10 mouse cellular contexts compared by ENCODE assay signal in the genomic region with DNA sequence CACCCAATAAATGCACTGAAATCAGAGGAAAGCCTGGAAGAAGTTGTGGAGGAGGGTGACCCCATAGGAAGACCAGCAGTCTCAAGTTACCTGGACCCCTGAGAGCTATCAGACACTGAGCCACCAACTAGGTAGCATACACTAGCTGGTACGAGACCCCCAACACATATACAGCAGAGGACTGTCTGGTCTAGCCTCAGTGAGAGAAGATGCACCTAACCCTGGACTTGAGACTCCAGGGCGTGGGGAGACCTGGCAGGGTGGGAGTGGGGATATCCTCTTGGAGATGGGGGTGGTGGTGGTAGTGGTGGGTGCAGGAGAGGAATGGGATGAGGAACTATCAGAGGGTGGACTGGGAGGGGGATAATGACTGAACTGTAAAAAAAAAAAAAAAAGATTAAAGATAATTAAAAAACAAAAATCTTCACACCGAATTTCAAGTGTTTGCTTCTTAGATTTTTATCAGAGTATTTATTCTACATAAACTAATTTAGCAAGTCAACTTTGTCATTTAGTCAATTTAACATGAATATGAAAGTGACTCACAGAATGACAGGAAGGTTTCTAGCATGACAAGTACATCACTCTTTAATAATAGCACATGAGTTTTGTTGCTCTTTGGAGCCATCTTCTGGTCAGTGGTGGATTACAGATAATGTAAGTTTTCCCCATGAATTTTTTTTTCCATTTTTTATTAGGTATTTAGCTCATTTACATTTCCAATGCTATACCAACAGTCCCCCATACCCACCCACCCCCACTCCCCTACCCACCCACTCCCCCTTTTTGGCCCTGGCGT.
DNase-seq lines count a peak whose midpoint lies in the region; ATAC-seq lines count a peak whose summit lies in the region.
"Had no signal": no experiment of that assay in that cellular context is flagged by ENCODE, and none has a peak within 500 bp of the region (broad histone marks: within the 10 kb centered on the region; RNA-seq: fewer than 3 reads in every experiment).

No protein-coding gene starts in this region.

- peak; percentile 78 for ATAC-seq in forebrain, embryonic 16.5 days

- H3K9me3 ChIP-seq in forebrain, embryonic 16.5 days (ENCODE audit: control insufficient read depth, low read length), result no peaks in the 10 kb centered on the region
- H3K9me3 ChIP-seq: heart, embryonic 13.5 days; midbrain, embryonic 12.5 days had no signal

- no peak overlapping the region for H3K4me3 ChIP-seq in forebrain, embryonic 16.5 days (replicated peaks; ENCODE audit: low read length)
- H3K4me3 ChIP-seq in macrophage (ENCODE audit: inconsistent target), result no peak overlapping the region
- H3K4me3 ChIP-seq: heart, embryonic 13.5 days; midbrain, embryonic 12.5 days had no signal

- no peaks in the 10 kb centered on the region for H3K27me3 ChIP-seq in forebrain, embryonic 16.5 days (replicated peaks; ENCODE audit: control insufficient read depth, insufficient read depth, low read length)
- H3K27me3 ChIP-seq: heart, embryonic 13.5 days; midbrain, embryonic 12.5 days had no signal

- no peaks in the 10 kb centered on the region for H3K4me1 ChIP-seq in forebrain, embryonic 16.5 days (replicated peaks; ENCODE audit: control insufficient read depth, insufficient read depth, low read length)
- H3K4me1 ChIP-seq: heart, embryonic 13.5 days; midbrain, embryonic 12.5 days had no signal

- DNase-seq in adrenal gland, postnatal 10 days, result peak; percentile 43
- DNase-seq in adrenal gland, adult 8-10 months, result no peak
- peak; percentile 58 for DNase-seq in layer of hippocampus, adult 11-12 months (ENCODE audit: low spot score)
- no peak for DNase-seq in layer of hippocampus, adult 8-10 months (ENCODE audit: low spot score in 2 of 2)
- peak; percentile 81 for DNase-seq in MN1 (ENCODE audit: low spot score)
- DNase-seq in gastrocnemius, postnatal 14 days, result no peak

- no peak overlapping the region for H3K27ac ChIP-seq in forebrain, embryonic 16.5 days (ENCODE audit: low read length)
- peak overlapping the region; percentile 56 for H3K27ac ChIP-seq in macrophage
- H3K27ac ChIP-seq: heart, embryonic 13.5 days; midbrain, embryonic 12.5 days had no signal

- H3K36me3 ChIP-seq in forebrain, embryonic 16.5 days (ENCODE audit: control insufficient read depth, insufficient read depth), result no peaks in the 10 kb centered on the region
- H3K36me3 ChIP-seq in macrophage (ENCODE audit: inconsistent target), result no peaks in the 10 kb centered on the region
- H3K36me3 ChIP-seq: heart, embryonic 13.5 days; midbrain, embryonic 12.5 days had no signal

- H3K9ac ChIP-seq in forebrain, embryonic 16.5 days (replicated peaks; ENCODE audit: low read depth, low read length), result no peak overlapping the region
- H3K9ac ChIP-seq: heart, embryonic 13.5 days; midbrain, embryonic 12.5 days had no signal

- 85% methylated on average over 3 of the region's 4 CpGs for WGBS in forebrain, embryonic 16.5 days
- 83% methylated on average over 3 of the region's 4 CpGs for WGBS in macrophage (ENCODE audit: missing documents)

- H3K4me2 ChIP-seq in forebrain, embryonic 16.5 days (ENCODE audit: low read length), result no peak overlapping the region
- H3K4me2 ChIP-seq: heart, embryonic 13.5 days; midbrain, embryonic 12.5 days had no signal

- intact Hi-C loops in gastrocnemius, postnatal 14 days (cut with DNase I; ENCODE audit: low total_unique reads), result loop anchor here (10.0 kb wide), 1 partner anchor 109 kb away; no protein-coding TSS in a partner anchor

- H3K79me2 ChIP-seq in macrophage (ENCODE audit: inconsistent target), result no peaks in the 10 kb centered on the region

Comparison
In these comparisons a context has a peak if more than half of its experiments do, and no peak if none do; other contexts are left out.
1. DNase-seq: peak in adrenal gland, postnatal 10 days (single experiment), layer of hippocampus, adult 11-12 months (single experiment) and MN1 (single experiment); none in adrenal gland, adult 8-10 months (single experiment), layer of hippocampus, adult 8-10 months (0 of 2) and gastrocnemius, postnatal 14 days (single experiment).